Mouse (Mus musculus): ENCODE data around the gene Cd40.

Cd40 gene

GRCm38 (mm10) chr2:165054888-165055852 is at the start of gene Cd40:
Gene Cd40 (plus strand): TSS chr2:165055627.
- DNase-seq (ENCODE audit: low read depth, low spot score): peak; percentile 89

GRCm38 (mm10) chr2:165006813-165007212 is 48.6 kb upstream of the Cd40 start:
- no peak for DNase-seq (ENCODE audit: low read depth, low spot score)

- DNase-seq (ENCODE audit: low read depth, low spot score): no peak
Measured at GRCm38 (mm10) chr2:165007986-165008385, 47.4 kb upstream of the Cd40 start.

- DNase-seq (ENCODE audit: low read depth, low spot score): no peak
Measured at GRCm38 (mm10) chr2:165009161-165009560, 46.3 kb upstream of the Cd40 start.

GRCm38 (mm10) chr2:165009581-165009980 is 45.8 kb upstream of the Cd40 start:
- DNase-seq (ENCODE audit: low read depth, low spot score): no peak

GRCm38 (mm10) chr2:165010351-165010750 is 45.1 kb upstream of the Cd40 start:
- DNase-seq (ENCODE audit: low read depth, low spot score): no peak

GRCm38 (mm10) chr2:165014935-165015334 is 40.5 kb upstream of the Cd40 start:
- DNase-seq (ENCODE audit: low read depth, low spot score): no peak

- DNase-seq (ENCODE audit: low read depth, low spot score): no peak
Measured at GRCm38 (mm10) chr2:165020490-165020889, 34.9 kb upstream of the Cd40 start.

GRCm38 (mm10) chr2:165027163-165027562 is 28.3 kb upstream of the Cd40 start:
- no peak for DNase-seq (ENCODE audit: low read depth, low spot score)

- DNase-seq (ENCODE audit: low read depth, low spot score): no peak
Measured at GRCm38 (mm10) chr2:165032533-165032932, 22.9 kb upstream of the Cd40 start.

- DNase-seq (ENCODE audit: low read depth, low spot score): peak; percentile 25
Measured at GRCm38 (mm10) chr2:165033306-165033705, 22.1 kb upstream of the Cd40 start.

GRCm38 (mm10) chr2:165034131-165035057 is 21.0 kb upstream of the Cd40 start, which contains the start of gene Ncoa5:
Gene Ncoa5 (minus strand): TSS chr2:165034867.
- peak; percentile 99 for DNase-seq (ENCODE audit: low read depth, low spot score)

GRCm38 (mm10) chr2:165035058-165035431 is 20.4 kb upstream of the Cd40 start:
- DNase-seq (ENCODE audit: low read depth, low spot score): no peak

GRCm38 (mm10) chr2:165037415-165037814 is 18.0 kb upstream of the Cd40 start:
- no peak for DNase-seq (ENCODE audit: low read depth, low spot score)

- DNase-seq (ENCODE audit: low read depth, low spot score): peak; percentile 63
Measured at GRCm38 (mm10) chr2:165042126-165042525, 13.3 kb upstream of the Cd40 start.

GRCm38 (mm10) chr2:165043090-165043636 is 12.3 kb upstream of the Cd40 start:
- peak; percentile 37 for DNase-seq (ENCODE audit: low read depth, low spot score)

- DNase-seq (ENCODE audit: low read depth, low spot score): no peak
Measured at GRCm38 (mm10) chr2:165043729-165044128, 11.7 kb upstream of the Cd40 start.

- DNase-seq (ENCODE audit: low read depth, low spot score): no peak
Measured at GRCm38 (mm10) chr2:165049044-165049443, 6.4 kb upstream of the Cd40 start.

GRCm38 (mm10) chr2:165050826-165051548 is 4.4 kb upstream of the Cd40 start:
- DNase-seq (ENCODE audit: low read depth, low spot score): no peak

- no peak for DNase-seq (ENCODE audit: low read depth, low spot score)
Measured at GRCm38 (mm10) chr2:165051566-165051965, 3.9 kb upstream of the Cd40 start.

GRCm38 (mm10) chr2:165055905-165056304 is 478 bp downstream of the Cd40 start:
- no peak for DNase-seq (ENCODE audit: low read depth, low spot score)
